Mouse (Mus musculus): ENCODE measurements around the gene Auts2.

Gene Auts2

DNA sequence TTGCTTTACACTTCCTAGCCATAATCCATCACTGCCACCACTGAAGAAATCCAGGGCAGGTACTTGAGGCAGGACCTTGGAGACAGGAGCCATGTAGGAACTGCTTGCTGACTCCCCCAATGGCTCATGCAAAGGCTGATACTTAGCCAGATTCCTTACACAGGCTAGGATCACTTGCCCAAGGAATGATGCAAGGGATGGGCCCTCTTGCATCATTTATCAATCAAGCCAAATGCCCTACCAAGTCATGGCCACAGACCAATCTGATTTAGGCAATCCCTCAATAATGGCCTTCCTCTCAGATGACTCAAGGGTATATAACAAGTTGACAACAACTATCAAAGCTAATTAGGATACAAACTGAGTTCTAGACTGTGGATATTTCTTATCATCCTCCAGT, 666.6 kb downstream of the Auts2 start:
- no peak for DNase-seq

- no peak for DNase-seq
Observed at GRCm38 (mm10) chr5:131875976-131876375, 667.2 kb downstream of the Auts2 start.

- peak; percentile 90 to 92 for DNase-seq
Observed at GRCm38 (mm10) chr5:131873116-131873515, 670.0 kb downstream of the Auts2 start.

GRCm38 (mm10) chr5:131869711-131870499, 673.2 kb downstream of the Auts2 start:
- DNase-seq = no peak

GRCm38 (mm10) chr5:131865200-131865599, 677.9 kb downstream of the Auts2 start:
- no peak for DNase-seq

GRCm38 (mm10) chr5:131857976-131858375, 685.2 kb downstream of the Auts2 start:
- no peak for DNase-seq

DNA sequence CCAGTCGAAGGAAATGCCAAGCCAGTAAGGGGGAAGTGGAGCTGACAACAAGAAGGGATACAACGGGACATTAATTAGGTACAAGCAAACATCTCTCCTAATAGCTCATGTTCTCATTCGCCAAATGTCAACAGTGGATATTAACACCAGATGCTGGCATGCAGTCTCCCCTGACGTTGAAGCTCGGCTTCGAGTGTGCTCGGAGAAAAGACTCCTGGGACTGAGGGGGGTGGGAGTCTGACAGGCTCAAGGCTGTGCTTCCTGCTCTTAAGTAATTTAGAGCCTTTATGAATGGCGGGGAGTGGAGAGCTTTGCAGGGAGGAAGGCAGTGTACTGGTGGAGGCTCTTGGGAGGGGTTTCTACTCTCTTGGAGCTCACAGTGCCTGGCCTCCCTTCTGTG, 687.8 kb downstream of the Auts2 start:
- no peak for DNase-seq

DNA sequence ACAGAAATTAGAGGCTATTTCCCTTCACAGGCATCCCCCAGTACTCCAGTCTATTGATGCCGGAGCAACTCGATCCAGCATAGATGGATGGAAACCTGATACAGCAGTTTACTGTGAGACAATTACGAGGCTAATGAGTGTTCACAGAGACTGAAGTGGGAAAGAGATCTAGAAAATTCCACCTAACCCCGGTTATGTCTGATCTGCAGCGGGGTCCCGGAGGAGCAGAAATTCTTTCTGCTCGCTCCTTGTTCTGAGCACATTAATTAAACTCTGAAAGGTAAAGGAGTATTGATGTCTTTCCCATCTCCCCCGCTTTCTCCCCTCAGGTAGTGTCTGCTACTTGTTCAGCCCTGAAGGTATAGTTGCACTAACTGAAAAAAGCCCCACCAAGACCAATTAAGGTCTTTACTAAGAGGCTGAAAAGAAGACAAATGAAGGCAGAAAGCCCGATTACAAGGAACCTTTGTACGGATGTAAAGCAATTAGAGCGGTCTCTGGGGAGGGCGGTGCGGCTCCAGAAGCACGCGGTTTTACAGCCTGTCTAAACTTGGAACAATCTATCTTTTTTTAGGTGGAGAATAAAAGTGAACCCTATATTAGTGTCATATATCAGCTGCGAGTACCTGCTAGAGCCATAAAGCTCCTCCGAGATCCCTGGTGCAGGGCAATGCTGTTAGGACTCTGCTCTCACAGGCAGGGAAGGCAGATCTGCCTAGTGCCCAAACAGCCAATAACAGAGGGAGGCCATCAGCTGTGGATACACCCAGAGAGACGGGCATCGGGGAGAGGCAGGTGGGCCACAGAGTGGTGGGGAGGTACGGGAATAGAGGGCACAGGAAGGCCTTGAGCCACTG, 691.3 kb downstream of the Auts2 start:
- no peak for DNase-seq

DNA sequence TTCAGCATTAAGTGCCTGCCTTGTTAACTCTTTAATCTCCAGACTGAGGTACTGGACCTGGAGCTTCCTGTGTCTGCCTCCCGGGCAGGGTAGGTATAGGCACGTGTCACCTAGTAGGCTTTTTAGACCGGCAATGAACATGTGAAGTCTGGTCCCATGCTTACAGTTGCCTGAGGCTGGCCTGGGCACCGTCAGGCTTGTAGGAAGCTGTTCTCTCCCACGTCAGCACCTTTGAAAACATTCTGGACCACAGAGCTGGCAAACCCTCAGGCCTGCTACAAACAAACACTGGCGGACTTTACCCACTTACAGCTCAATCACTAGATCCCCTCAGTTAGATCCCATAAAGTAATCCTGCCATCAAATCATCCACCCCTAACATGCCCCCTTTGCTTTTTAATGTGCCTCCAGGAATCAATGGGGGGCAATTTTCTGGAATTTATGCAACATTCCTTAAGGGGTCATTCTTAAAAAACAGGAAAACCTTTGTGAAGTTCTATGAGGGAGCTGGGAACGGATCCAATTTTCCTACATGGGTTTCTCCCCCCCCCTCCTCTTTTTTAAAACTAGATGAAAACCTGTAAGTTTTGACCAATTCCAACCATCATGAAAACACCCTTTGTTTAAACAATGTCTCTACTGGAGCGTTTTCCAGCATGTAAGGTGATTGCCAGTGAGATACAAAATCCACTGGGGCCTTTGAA, 692.4 kb downstream of the Auts2 start:
- DNase-seq = no peak

DNA sequence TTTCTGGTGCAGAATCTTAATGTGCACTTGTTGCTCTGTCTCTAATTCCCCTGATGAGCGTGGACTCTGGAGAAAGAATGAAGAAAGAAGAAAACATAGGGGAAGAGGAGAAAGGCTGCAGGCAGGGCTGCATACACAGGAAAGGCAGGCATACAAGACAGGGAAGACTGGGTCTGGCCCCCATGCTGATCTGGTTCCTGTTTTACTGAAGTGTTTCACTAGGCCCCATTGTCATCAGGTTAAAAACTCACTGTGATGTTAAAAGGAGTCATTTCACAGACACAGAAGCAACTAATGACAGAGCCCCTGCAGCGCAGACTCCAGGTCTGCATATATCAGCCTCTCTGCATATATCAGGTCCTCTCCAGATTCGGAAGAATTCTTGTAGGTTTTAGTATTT, 693.5 kb downstream of the Auts2 start:
- DNase-seq = no peak

GRCm38 (mm10) chr5:131844519-131844800, 698.7 kb downstream of the Auts2 start:
- DNase-seq = no peak

- no peak for DNase-seq
Observed at GRCm38 (mm10) chr5:131843766-131844518, 699.2 kb downstream of the Auts2 start.

- no peak for DNase-seq
Observed at GRCm38 (mm10) chr5:131839657-131840315, 703.4 kb downstream of the Auts2 start.

DNA sequence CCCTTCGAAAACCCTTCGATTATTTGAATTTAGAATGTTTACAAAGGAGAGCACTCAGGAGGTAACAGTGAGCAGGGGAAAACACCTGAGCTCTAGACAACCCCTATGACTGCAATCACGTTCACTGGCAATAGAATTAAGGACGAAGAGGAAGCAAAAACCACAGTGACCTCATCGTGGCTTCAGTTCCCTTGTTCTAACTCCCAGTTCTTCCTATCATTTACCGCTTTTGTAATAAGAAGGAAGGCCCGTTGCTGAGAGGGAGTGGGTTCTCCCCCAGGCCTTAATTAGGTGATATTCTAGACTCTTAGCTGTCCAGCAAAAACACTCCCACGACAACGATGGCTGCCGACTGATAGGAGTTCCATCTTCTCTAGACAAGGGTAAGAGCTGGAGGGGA, 704.1 kb downstream of the Auts2 start:
- DNase-seq = no peak

- no peak for DNase-seq
Observed at GRCm38 (mm10) chr5:131838064-131838463, 705.1 kb downstream of the Auts2 start.

- no peak for DNase-seq
Observed at GRCm38 (mm10) chr5:131836014-131836735, 707.0 kb downstream of the Auts2 start.

DNA sequence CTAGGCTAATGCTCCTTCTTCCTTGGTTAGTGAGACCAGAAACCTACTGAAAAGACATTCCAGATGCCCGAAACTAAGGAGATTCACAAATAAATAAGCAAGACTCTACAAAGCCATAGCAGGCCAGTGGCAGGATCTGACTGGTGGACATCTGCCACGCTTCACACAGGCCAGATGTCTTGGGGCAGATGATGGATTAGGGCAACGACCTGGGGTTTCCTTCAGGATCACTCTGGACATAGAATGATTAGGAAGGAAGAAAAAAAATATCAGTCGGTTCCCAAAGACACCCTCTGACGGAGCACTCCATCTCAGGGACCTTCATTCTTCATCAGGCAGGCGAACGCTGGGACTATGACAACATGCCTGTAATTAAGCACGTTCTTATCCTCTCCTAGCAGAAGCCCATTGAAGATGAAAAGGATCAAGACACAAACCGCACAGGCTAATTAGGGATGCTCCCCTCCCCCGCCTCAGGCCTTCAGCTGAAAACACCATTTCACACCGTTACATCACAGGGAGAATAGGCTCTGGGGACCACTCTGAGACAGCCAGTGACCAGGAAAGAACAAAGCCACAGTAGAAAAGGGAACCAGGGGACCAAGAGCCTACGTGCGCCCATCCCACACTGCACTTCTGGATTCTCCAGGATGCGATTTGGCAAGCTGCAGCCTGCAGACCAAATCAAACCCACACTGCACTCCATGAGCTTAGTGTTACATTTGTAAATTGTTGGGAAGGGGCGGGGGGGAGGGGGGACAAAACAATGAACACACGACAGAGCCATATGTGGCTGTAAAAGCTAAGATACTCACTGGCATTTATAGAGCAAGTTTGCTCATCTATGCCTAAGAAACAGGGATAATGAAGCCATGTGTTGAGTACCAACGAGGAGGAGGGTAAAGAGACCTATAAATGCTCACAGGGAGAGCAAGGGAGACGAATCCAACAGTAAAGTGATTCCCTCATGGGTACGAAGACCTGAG, 710.0 kb downstream of the Auts2 start:
- DNase-seq = no peak

GRCm38 (mm10) chr5:131830111-131830510, 713.0 kb downstream of the Auts2 start:
- DNase-seq = no peak

DNA sequence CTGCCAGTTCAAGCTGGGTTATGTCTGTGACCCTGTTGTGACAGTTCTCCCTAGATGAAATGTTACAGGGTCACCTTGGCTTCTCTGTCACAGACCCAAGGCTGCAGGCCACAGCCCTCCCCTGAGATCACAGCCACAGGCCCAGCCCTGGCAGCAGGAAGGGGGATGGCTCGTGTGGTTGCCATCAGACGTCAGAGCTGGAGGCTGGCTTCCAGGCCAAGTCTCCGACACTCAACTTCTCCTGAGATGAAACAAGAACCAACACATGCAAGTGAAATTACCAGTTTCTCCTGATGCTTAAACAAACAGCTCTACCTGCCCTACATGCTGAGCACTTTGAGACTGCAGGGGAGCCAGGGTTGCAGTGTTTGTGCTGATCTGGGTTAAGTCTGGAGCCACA, 713.9 kb downstream of the Auts2 start:
- DNase-seq = peak in 1 of 2 experiments; percentile 26

- no peak for DNase-seq
Observed at GRCm38 (mm10) chr5:131828607-131829006, 714.5 kb downstream of the Auts2 start.
